Mouse (Mus musculus): ENCODE data around the gene Phf23.

Phf23 gene

DNA sequence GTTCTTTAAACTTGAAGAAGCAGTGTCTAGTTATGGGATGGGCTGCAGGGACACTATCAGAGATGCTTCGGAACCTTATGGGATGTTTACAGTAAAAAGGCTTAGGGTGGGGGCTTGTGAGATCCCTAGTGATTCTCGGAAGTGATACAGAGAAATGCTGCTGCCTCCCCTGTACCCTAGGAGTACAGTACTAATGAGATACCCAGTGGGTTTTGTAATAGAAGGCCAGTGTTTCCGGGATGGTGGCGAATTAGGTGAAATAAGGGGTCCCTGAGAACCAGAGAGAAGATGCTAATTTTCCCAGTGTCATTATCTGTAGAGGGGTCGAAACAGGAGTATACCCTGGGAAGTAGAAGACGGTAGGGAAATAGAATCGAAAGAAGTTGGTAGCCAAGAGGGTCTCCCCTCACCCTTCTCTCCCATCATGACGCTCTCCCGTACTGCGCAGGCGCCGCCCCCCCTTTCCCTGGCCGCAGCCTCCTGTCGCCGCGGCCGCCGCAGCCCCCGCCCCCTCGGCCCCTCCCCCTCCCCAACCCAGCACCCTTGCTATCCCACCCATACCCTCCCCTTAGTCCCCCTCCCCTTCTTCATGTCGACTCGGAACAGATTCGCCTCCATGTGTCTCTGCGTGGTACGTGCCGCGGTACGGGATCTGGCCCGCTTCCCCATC is 28.0 kb downstream of the Phf23 start:
- DNase-seq (ENCODE audit: low spot score), result no peak

DNA sequence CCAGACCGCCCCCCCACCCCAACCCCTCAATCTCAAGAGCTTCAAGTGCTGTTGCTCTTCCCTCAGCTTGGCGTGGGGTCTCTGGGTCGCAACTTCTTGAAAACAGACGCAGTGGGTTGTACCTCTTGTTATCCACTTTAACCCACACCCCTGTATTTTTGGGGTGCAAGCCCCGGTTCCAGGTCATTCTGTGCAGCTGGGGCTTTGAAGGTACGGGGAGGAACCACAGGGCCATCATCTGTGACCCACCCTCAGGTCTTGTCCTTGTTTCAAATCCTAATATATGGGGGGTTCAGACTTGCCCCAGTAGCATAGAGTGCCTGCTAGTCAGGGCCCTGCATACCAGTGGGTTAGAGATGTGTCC is 28.6 kb downstream of the Phf23 start:
- no peak for DNase-seq (ENCODE audit: low spot score)

DNA sequence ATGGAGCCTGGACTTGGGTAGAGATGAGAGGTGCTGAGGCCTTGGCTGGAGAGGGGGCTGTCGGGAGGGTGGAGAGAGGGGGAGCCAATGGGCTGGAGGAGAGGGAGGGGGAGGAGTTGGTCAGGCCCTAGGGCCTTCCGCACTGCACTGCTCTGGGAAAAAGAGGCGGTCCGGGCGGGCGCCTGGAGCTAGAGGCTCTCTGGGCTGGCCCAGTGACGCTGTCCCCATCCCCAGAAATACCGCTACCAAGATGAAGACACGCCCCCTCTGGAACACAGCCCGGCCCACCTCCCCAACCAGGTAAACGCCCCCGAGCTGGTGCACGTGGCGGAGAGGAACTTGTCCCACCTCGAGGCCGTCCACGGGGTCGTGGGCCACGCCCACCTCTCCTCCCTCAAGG is 31.1 kb downstream of the Phf23 start:
- DNase-seq (ENCODE audit: low spot score), result no peak

DNA sequence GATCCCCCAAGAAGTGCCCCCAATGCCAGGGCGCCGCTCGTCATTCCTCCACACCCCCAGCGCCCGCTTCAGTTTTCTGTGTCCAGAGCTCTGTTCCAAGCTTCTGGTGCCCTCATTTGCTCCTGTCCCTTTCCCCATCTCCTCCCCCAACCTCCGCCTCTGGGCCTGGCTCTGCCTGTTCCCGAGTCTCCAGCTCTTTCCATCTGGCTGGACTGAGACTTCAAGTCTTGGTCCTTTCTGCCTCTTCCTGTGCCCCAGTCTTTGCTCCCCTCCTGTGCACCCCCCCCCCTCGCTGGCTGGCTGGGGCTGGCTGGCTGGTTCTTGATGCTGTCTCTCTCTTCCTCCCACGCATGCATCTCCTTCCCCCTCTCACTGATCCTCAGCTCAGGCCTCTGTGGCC is 31.8 kb downstream of the Phf23 start:
- DNase-seq (ENCODE audit: low spot score), result no peak

DNA sequence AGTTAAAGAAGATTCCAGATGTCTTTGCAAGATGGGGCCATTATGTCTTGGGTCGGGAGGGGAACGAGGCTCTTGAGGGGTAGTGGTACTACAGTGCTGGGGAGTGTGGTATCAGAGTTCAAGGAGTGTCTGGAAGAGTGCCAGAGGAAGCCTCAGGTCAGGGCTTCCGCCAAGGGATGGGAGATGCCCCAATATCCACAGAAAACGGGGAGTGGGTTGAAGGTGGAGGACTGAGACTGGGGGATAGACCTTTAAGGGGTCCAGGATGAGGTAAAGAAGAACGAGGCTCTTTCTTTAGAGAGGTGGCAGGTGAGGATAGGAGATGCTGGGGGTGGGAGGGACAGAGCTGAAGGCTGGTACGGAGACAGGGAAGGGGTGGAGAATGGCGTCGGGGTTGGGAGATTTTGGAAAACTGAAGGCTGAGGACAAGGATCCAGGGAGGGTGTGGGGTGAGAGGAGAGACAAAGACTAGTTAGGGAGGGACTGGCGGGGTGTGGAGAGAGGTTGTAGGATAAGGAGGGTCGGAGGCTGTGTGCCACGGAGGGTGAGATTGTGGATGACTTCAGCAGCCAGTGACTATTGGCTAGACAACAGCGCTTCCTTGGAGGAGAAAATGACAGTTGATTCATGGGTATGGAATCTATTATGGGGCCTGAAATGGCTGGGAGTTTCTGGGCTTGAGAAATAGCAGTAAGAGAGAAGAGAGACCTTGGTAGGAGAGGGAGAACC is 33.0 kb downstream of the Phf23 start:
- no peak for DNase-seq (ENCODE audit: low spot score)

DNA sequence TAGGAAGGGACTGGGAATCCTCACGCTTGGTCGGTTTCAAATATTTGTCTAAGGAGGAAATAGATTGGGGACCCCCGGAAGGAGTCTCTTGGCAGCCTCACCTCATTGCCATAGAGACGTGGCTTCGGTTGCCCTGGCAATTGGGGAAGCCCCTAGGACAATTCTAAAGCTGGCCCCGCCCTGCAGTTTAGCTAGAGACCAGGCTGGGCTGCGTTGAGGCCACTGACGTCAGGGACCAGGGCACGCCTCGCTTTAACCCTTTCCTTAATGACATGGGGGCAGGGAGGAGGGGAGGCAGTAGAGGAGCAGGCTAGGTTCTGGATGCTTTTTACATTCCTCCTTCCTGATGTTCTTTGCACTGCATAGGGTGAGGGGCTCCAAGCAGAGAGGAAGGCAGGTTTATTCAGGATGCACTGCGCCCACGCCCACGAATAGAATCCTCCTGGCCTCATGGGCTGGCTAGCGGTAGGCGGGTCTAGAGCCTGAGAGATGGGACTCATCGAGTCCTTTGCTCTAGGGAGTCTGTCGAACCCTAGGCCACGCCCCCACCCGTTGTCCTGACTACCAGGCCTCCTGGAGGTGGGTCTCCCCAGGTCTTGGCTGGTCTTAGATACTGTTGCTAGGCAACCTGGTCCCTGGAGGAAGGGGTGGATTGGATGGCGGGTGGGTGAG is 33.7 kb downstream of the Phf23 start:
- no peak for DNase-seq (ENCODE audit: low spot score)

DNA sequence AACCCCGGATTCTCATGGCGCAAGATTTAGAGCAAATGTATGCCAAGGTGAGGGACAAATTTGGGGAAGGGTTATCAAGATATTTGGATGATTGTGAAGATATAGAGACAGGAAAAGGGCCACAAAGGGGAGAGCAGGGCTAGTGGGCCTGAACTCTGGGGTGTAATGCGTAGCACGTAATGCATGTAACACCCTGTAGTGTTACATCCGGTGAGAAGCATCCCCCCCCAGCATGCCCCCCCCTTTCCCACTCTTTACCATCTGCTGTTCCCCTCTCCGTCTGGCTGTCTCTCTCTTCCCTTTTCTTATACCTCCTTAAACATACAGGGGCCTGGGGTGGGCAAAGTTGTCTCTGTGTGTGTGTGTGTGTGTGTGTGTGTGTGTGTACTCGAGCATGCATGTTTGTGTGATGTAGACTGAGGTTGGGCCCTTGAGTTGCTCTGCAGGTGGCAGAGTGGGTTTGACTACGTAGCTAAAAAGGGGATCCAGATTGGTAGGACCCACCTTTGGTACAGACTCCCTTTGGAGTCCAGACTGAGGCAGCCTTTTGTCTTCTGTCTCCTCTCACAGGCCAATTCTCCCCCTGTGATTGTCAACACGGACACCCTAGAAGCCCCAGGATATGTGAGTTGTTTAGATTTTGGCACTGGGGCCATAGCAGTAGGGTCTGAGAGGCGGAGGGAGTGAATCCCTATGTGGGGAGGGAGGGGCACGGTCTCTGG is 34.4 kb downstream of the Phf23 start:
- no peak for DNase-seq (ENCODE audit: low spot score)

DNA sequence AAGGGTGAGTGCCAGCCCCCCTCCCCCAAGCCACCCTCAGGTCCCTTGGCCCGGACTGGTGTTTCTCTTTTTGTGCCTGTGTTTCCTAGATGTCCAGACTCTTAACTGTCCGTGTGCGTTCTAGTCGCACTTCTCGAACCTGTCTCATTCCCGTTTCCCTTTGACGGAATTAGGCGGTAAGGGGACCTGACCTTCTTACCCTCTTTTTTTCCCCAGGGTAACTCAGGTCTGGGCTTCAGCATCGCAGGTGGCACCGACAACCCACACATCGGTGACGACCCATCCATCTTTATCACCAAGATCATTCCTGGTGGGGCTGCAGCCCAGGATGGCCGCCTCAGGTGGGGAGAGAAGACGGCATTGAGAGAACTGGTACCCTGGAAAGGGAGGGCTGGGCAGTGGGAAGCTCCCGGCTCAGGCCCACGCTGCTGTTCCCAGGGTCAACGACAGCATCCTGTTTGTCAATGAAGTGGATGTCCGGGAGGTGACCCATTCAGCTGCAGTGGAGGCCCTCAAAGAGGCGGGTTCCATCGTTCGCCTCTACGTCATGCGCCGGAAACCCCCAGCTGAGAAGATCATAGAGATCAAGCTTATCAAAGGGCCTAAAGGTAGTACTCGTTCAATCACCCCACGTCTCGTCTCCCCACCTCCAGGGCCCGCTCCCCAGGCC is 35.2 kb downstream of the Phf23 start:
- no peak for DNase-seq (ENCODE audit: low spot score)

DNA sequence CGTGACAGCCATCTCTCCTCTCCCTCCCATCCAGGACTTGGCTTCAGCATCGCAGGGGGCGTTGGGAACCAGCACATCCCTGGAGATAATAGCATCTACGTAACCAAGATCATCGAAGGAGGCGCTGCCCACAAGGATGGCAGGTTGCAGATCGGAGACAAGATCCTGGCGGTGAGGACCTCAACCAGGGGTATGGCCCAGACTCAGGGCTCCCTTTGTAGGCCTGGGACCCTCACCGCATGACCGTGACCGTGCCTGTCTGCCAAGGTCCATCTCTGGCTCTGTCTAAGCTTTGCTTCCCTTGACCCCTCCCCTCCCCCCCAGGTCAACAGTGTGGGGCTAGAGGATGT is 35.7 kb downstream of the Phf23 start:
- DNase-seq (ENCODE audit: low spot score), result no peak

DNA sequence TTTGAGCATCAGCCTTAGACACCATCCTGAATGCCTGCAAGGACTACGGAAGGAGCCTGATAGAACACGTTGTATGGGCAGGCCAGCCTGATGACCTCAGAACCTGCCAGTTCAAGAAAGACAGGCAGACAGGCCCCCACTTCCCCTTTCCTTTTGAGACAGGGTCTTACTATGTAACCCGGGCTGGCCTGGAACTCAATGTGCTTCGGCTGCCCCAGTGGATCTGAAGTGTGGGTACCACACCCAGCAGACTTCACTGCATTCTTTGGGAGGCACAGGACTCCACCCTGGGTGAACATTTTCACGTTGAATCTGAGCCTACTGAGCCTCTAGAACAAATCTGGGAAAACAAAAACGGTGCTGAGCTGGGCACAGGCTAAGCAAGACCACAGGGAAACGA is 42.6 kb downstream of the Phf23 start:
- no peak for DNase-seq (ENCODE audit: low spot score)

DNA sequence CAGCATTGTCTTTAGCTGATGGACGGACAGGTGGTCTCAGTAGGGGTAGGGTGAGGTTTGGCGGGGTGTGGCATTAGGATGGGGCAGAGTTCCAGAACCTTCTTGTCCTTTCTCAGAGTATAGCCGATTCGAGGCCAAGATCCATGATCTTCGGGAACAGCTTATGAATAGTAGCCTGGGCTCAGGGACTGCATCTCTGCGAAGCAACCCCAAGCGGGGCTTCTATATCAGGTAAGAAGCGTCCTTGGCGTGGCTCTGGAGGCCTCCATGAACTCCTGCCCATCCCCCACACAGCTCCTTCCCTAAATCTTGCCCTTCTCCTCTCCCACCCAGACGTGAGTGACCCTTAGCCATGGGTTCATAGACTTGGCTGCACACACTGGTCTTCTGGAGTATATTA is 44.1 kb downstream of the Phf23 start:
- DNase-seq (ENCODE audit: low spot score), result no peak

DNA sequence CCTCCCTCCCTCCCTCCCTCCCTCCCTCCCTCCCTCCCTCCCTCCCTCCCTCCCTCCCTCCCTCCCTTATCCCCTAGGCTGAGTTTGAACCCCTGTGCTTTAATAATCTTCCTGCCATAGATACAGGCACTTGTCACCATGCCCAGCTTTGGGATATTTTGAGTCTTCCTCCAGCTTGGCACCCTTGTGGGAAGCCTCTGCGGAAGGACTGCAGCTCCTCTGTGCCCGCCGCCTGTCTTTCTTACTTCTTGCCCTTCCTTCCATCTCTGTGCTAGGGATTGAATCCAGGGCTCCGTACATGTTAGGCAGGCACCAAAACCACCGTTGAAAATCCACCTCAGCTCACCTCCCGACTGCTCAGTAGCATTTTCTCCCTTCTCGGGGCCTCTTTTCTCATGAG is 44.6 kb downstream of the Phf23 start:
- no peak for DNase-seq (ENCODE audit: low spot score)

DNA sequence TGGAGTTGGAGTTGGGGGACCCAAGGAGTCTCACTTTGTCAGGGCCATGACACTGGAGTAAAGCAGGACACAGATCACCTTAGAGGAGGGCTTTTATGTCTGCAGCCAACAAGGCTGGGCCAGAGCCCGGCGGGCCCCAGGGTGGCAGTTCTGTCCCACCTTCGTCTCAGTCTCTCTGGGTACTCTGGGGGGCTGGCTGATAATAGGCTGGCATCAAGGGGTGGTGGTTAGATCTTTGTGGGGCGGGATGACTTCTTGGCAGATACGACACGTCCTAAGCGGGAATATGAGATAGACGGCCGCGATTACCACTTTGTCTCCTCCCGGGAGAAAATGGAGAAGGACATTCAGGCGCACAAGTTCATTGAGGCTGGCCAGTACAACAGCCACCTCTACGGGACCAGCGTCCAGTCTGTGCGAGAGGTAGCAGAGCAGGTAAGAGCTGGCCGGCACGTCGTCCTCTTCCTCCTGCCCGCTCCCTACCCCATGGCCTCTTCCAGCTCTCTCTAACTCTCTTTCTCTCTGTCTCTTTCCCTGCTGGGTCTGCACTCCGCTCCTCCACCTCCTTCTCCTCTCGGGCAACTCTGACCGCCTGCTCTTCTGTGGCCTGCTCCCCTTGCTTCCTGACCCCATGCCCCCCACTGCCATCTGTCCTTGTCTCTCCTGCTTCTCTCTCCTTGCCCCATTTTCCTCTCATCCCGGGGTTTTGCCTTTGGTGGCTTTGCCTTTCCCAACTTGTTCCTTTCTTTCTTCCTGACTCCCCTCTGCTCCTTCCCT is 46.9 kb downstream of the Phf23 start:
- no peak for DNase-seq (ENCODE audit: low spot score)

DNA sequence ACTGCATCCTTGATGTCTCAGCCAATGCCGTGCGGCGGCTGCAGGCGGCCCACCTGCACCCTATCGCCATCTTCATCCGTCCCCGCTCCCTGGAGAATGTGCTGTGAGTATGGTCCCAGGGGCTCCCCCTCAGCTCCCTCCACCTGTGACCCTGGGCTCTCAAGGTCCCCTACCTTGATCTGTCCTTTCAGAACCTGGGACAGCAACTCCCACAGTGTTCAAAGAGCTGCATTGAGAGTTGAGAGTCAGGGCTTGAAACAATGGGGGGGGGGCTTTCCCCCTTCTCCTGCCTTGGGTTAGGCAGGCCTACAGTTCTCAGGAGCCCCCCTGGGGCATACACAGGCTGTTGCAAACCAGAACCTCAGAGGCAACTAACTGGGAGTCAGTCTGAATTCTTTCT is 48.1 kb downstream of the Phf23 start:
- DNase-seq (ENCODE audit: low spot score), result no peak

DNA sequence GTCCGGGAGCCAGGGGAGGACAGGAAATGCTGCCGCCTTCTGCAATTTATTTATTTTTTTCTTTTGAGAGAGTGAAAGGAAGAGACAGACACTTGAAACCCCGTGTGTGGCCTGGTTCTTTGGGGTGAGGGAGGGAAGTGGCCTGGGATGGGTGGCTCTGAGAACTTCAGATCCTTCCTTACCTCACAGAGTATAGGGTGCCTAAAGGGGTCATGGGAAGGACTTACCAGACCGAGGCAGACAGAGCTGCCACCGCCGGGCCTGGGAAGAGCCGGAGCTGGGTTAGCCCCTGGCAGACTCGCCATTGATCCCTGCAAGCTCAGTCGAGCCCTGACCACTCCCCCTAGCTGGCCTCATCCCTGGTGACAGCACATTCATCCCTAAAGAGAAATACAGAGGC is 49.9 kb downstream of the Phf23 start:
- DNase-seq (ENCODE audit: low spot score), result no peak

DNA sequence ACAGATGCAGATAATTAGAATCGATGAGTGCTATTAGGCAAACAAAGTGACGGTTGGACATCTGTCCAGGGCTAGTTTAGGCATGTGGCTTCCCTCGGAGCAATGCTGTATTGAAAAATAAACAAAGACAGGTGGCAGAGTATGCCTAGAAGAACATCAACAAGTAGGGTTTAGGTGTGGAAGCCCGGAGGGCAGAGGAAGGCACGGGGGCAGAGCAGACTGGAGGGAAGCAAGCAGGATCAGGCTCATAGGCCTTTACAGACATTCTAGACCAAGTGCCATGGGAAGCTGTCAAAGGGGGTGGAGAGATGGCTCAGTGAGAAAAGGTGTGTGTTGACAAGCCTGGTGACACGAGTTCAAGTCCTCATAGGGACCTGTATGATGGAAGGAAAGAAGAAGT is 53.8 kb downstream of the Phf23 start:
- no peak for DNase-seq (ENCODE audit: low spot score)

Data from urinary bladder, postnatal 10 days (tissue).